Mouse (Mus musculus): ENCODE results near the gene Dtx3. TPM values are rescaled to one million over a fixed set of nuclear protein-coding genes. Genes with fewer than 3 reads are reported as not detected.

The Dtx3 gene
- polyA plus RNA-seq, 1 experiment from 2014 or later: 138 TPM

DNA sequence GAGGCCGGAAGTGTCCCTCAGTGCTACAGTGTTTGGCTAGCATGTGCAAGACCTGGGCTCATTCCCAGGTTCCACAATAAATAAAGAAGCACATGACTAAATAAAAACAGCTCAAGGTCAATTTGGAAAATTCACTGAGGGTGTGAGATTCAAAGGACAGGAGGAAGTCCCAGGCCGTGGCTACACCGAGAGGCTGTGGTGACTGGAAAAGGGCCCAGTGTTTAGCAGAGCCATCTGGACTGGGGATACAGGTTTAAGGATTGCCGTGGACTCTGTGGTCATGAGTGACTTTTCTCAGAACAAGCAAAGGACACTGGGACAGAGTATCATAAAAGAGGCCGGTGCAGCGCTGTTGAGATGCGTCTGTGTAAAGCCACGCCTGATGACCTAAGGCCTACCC is 17.7 kb upstream of the Dtx3 start:
- no peak for DNase-seq (ENCODE audit: low spot score)
- Histone ChIP-seq H3K9me3 (ENCODE audit: control insufficient read depth, low read length) (no peaks in the 10 kb centered on the region), H3K27ac (replicated peaks; ENCODE audit: low read depth, low read length) (no peak overlapping the region), H3K36me3 (ENCODE audit: control insufficient read depth, insufficient read depth, low read length) (no peaks in the 10 kb centered on the region; the same call in 1 of the 2 replicates), H3K9ac (ENCODE audit: low read length) (no peak overlapping the region), H3K4me1 (ENCODE audit: control insufficient read depth, insufficient read depth, low read length) (no peaks in the 10 kb centered on the region), H3K4me3 (ENCODE audit: low read depth, low read length) (no peak overlapping the region), H3K27me3 (ENCODE audit: control insufficient read depth, insufficient read depth, low read length) (no peaks in the 10 kb centered on the region), H3K4me2 (ENCODE audit: low read depth, severe bottlenecking) (no peak overlapping the region)
- ATAC-seq (ENCODE audit: insufficient number of reproducible peaks, low FRiP score, low TSS enrichment, low read depth): no peak
- WGBS: 88% methylated on average over 8 of the region's 8 CpGs

DNA sequence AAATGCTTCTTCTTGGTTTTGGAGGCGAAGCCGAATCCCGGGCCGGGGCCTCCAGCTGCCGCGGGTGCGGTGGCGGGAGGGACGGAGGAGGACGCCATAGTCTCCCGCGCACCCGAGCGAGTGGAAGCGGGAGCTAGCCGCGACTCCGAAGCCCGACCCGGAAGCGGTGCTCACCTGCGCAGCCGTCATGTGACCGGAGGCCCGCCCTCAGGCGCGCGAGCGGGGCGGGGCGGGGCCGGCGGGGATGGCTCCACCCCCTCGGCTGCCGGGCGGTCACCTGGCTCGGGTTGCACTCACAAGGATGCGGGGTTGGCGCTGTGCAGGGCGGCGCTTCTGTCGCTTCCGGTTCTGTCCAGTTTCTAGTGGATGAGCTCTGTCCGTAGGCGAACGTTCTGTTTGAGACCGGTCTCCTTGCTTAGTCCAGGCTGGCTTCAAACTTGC is 15.9 kb upstream of the Dtx3 start, which contains the start of gene Pip4k2c:
TSS of gene Pip4k2c (minus strand) at position 172 of the 441 bp plus-strand sequence.
- peaks cover 2% of the 10 kb centered on the region; the same call in 1 of the 2 replicates for H3K36me3 ChIP-seq (ENCODE audit: control insufficient read depth, insufficient read depth, low read length)
- no peak within 1 kb of the TSS for H3K27ac ChIP-seq (replicated peaks; ENCODE audit: low read depth, low read length)
- H3K27me3 ChIP-seq (ENCODE audit: control insufficient read depth, insufficient read depth, low read length): no peaks in the 10 kb centered on the region
- H3K4me1 ChIP-seq (ENCODE audit: control insufficient read depth, insufficient read depth, low read length): no peaks in the 10 kb centered on the region
- WGBS: 0% methylated on average over 47 of the region's 47 CpGs
- no peaks in the 10 kb centered on the region for H3K9me3 ChIP-seq (ENCODE audit: control insufficient read depth, low read length)
- ATAC-seq (ENCODE audit: insufficient number of reproducible peaks, low FRiP score, low TSS enrichment, low read depth) (peak; percentile 99), DNase-seq (ENCODE audit: low spot score) (peak; percentile 93)
- H3K4me3 ChIP-seq (ENCODE audit: low read depth, low read length): peak within 1 kb of the TSS; percentile 94
- peak within 1 kb of the TSS; percentile 93 for H3K4me2 ChIP-seq (ENCODE audit: low read depth, severe bottlenecking)
- peak within 1 kb of the TSS; percentile 81 for H3K9ac ChIP-seq (ENCODE audit: low read length)

DNA sequence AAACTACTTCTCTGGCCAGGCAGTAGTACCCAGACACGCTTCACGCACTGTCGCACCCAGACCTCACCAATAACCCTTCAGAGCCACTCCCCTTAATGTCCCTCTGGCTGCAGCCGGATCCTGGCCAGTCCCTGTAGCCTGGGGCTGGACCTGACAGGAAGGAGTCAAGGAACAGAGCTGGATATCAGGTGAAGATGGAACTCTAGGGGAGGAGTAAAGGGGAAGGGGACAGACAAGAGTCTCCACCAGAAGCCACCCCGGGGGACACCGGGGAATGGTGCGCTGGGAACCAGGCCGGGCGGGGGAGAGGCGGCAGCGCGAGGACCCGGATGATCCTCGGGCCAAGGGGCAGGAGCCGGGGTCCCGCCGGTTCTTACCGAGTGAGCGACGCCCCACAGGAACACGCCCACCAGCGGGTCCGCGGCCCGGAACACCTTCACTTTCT is 15.5 kb upstream of the Dtx3 start:
- DNase-seq (ENCODE audit: low spot score) (no peak), ATAC-seq (ENCODE audit: insufficient number of reproducible peaks, low FRiP score, low TSS enrichment, low read depth) (peak; percentile 60)
- Histone ChIP-seq H3K9me3 (ENCODE audit: control insufficient read depth, low read length) (no peaks in the 10 kb centered on the region), H3K36me3 (ENCODE audit: control insufficient read depth, insufficient read depth, low read length) (peaks cover 2% of the 10 kb centered on the region; the same call in 1 of the 2 replicates), H3K4me2 (ENCODE audit: low read depth, severe bottlenecking) (peak overlapping the region; percentile 93), H3K27ac (replicated peaks; ENCODE audit: low read depth, low read length) (no peak overlapping the region), H3K4me1 (ENCODE audit: control insufficient read depth, insufficient read depth, low read length) (no peaks in the 10 kb centered on the region), H3K9ac (ENCODE audit: low read length) (peak overlapping the region; percentile 81), H3K27me3 (ENCODE audit: control insufficient read depth, insufficient read depth, low read length) (no peaks in the 10 kb centered on the region), H3K4me3 (ENCODE audit: low read depth, low read length) (peak overlapping the region; percentile 94)
- 0% methylated on average over 25 of the region's 25 CpGs for WGBS

DNA sequence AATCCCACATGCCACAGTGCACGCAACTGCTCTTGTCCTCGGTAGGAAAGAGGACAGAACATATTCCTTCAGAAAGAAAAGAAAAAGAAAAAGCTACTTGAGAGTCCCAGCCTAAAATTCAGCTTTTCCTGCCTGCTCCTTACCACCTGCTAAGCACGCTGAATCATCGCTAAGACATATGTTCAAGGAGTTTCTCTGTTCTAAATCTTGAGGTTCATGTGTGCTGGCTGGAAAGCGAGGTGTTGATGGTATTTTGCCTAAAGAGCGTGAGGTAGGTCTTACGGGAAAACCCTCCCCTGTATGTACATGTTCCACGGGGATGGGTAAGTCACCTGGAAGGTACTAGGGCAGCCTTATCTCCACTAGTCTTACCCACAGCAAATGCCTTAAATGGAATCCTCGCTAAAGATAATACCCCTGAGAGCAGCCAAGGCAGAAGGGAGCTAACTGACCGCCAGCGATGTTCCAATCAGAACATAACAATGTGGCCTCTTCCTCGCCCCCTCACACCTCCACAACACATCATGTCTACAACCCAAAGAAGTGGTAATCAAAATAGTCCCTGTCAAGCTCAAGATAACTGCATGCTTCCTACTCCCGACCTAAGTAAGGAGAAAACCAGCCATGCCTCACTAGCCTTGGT is 14.5 kb upstream of the Dtx3 start:
- H3K27me3 ChIP-seq (ENCODE audit: control insufficient read depth, insufficient read depth, low read length): no peaks in the 10 kb centered on the region
- ATAC-seq (ENCODE audit: insufficient number of reproducible peaks, low FRiP score, low TSS enrichment, low read depth) (no peak), DNase-seq (ENCODE audit: low spot score) (no peak)
- WGBS: 88% methylated on average over 13 of the region's 13 CpGs
- peak overlapping the region; percentile 93; the same call in 1 of the 2 replicates for H3K4me2 ChIP-seq (ENCODE audit: low read depth, severe bottlenecking)
- no peak overlapping the region for H3K9ac ChIP-seq (ENCODE audit: low read length)
- no peaks in the 10 kb centered on the region for H3K4me1 ChIP-seq (ENCODE audit: control insufficient read depth, insufficient read depth, low read length)
- no peak overlapping the region for H3K27ac ChIP-seq (replicated peaks; ENCODE audit: low read depth, low read length)
- no peaks in the 10 kb centered on the region for H3K9me3 ChIP-seq (ENCODE audit: control insufficient read depth, low read length)
- peak overlapping the region; percentile 94 for H3K4me3 ChIP-seq (ENCODE audit: low read depth, low read length)
- H3K36me3 ChIP-seq (ENCODE audit: control insufficient read depth, insufficient read depth, low read length): peaks cover 2% of the 10 kb centered on the region; the same call in 1 of the 2 replicates

DNA sequence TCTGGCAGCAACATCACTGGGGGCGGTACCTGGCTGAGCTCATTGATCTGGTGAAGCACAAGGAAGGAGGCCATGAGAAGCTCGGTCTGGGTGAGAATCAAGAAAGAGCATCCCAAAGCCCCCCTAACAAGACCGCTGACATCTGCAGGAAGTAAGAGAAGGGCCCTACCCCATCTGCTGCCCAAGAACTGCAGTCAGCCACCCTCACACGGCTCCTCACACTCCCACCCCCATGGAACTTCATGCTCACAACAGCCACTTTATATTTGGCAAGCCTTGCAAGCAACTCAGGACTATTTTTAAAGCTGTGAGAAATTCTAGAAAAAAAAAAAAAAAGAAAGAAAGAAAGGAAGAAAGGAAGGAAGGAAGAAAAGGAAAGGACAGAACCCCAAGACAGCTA is 13.4 kb upstream of the Dtx3 start:
- no peak overlapping the region for H3K9ac ChIP-seq (ENCODE audit: low read length)
- WGBS: 79% methylated on average over 4 of the region's 4 CpGs
- H3K4me2 ChIP-seq (ENCODE audit: low read depth, severe bottlenecking): no peak overlapping the region
- no peaks in the 10 kb centered on the region for H3K27me3 ChIP-seq (ENCODE audit: control insufficient read depth, insufficient read depth, low read length)
- DNase-seq (ENCODE audit: low spot score): no peak
- H3K36me3 ChIP-seq (ENCODE audit: control insufficient read depth, insufficient read depth, low read length): peaks cover 3% of the 10 kb centered on the region; the same call in 1 of the 2 replicates
- H3K4me3 ChIP-seq (ENCODE audit: low read depth, low read length): no peak overlapping the region
- no peak overlapping the region for H3K27ac ChIP-seq (replicated peaks; ENCODE audit: low read depth, low read length)
- no peaks in the 10 kb centered on the region for H3K9me3 ChIP-seq (ENCODE audit: control insufficient read depth, low read length)
- no peak for ATAC-seq (ENCODE audit: insufficient number of reproducible peaks, low FRiP score, low TSS enrichment, low read depth)
- H3K4me1 ChIP-seq (ENCODE audit: control insufficient read depth, insufficient read depth, low read length): no peaks in the 10 kb centered on the region

DNA sequence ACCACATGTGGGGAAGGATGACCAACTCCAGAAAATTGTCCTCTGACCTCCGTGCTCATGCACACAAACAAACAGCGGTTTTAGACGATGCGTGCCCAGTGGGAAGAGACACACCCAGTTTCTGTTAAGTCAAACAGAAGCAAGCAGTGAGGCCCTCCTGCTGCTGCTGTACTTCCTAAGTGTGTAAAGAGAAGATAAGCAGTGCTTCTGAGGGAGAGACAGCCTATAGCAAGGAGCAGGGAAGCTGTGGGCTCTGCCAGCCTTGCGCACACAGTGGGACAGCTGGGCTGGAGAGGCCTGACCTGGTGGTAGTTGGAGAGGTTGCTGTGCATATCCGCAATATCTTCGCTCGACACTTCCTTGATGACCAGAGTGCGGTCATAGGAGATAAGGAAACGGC is 9.8 kb upstream of the Dtx3 start:
- Histone ChIP-seq H3K36me3 (ENCODE audit: control insufficient read depth, insufficient read depth, low read length) (peaks cover 13% of the 10 kb centered on the region), H3K4me1 (ENCODE audit: control insufficient read depth, insufficient read depth, low read length) (no peaks in the 10 kb centered on the region)

DNA sequence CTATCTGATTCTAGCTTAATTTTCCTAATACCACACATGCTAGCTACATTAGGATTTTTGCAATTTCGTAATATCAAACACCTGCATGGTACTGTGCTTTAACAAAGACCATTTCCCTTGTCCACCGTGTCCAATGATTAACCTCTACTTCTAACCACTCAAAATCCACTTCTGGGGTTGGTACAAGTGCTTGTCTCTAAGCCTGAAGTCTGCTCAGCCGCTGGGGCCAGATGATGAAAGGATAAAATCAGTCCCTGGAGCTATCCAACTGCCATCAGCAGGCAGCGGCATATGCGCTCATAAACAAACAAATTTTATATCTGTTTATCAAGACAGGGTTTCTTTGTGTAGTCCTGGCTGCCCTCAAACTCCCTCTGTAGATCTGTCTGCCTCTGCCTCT is 9.1 kb upstream of the Dtx3 start:
- ATAC-seq (ENCODE audit: insufficient number of reproducible peaks, low FRiP score, low TSS enrichment, low read depth) (no peak), DNase-seq (ENCODE audit: low spot score) (no peak)
- Histone ChIP-seq H3K27me3 (ENCODE audit: control insufficient read depth, insufficient read depth, low read length) (no peaks in the 10 kb centered on the region), H3K36me3 (ENCODE audit: control insufficient read depth, insufficient read depth, low read length) (peaks cover 16% of the 10 kb centered on the region), H3K27ac (replicated peaks; ENCODE audit: low read depth, low read length) (no peak overlapping the region), H3K4me2 (ENCODE audit: low read depth, severe bottlenecking) (no peak overlapping the region), H3K9ac (ENCODE audit: low read length) (no peak overlapping the region), H3K4me1 (ENCODE audit: control insufficient read depth, insufficient read depth, low read length) (no peaks in the 10 kb centered on the region), H3K4me3 (ENCODE audit: low read depth, low read length) (no peak overlapping the region), H3K9me3 (ENCODE audit: control insufficient read depth, low read length) (no peaks in the 10 kb centered on the region)
- 92% methylated on average over 5 of the region's 5 CpGs for WGBS

More for the DNA sequence above, 9.8 kb upstream of the Dtx3 start:
- Histone ChIP-seq H3K4me3 (ENCODE audit: low read depth, low read length) (no peak overlapping the region), H3K9ac (ENCODE audit: low read length) (no peak overlapping the region), H3K4me2 (ENCODE audit: low read depth, severe bottlenecking) (no peak overlapping the region), H3K27me3 (ENCODE audit: control insufficient read depth, insufficient read depth, low read length) (no peaks in the 10 kb centered on the region), H3K27ac (replicated peaks; ENCODE audit: low read depth, low read length) (no peak overlapping the region), H3K9me3 (ENCODE audit: control insufficient read depth, low read length) (no peaks in the 10 kb centered on the region)
- no peak for ATAC-seq (ENCODE audit: insufficient number of reproducible peaks, low FRiP score, low TSS enrichment, low read depth)
- DNase-seq (ENCODE audit: low spot score): no peak
- WGBS: 94% methylated on average over 10 of the region's 10 CpGs

DNA sequence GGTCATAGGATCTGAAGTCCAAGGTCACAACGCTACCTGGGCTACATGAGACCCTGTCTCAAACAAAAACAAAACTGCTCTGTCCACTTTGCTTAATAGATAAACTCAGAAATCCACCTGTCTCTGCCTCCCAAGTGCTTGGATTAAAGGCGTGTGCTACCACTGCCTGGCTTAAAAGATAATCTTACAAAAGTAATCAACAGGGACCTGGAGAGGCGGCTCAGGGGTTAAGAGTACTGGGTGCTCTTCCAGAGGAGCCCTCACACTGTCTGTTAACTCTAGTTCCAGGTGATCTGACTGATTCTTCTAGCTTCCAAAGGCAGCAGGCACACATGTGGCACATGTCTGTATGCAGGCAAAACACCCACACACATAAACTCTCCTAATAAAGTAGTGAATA is 7.6 kb upstream of the Dtx3 start:
- H3K4me2 ChIP-seq (ENCODE audit: low read depth, severe bottlenecking): no peak overlapping the region
- DNase-seq (ENCODE audit: low spot score): no peak
- H3K27me3 ChIP-seq (ENCODE audit: control insufficient read depth, insufficient read depth, low read length): no peaks in the 10 kb centered on the region
- peaks cover 23% of the 10 kb centered on the region for H3K36me3 ChIP-seq (ENCODE audit: control insufficient read depth, insufficient read depth, low read length)
- H3K9me3 ChIP-seq (ENCODE audit: control insufficient read depth, low read length): no peaks in the 10 kb centered on the region
- H3K9ac ChIP-seq (ENCODE audit: low read length): no peak overlapping the region
- ATAC-seq (ENCODE audit: insufficient number of reproducible peaks, low FRiP score, low TSS enrichment, low read depth): no peak
- H3K4me3 ChIP-seq (ENCODE audit: low read depth, low read length): no peak overlapping the region
- no peaks in the 10 kb centered on the region for H3K4me1 ChIP-seq (ENCODE audit: control insufficient read depth, insufficient read depth, low read length)
- no peak overlapping the region for H3K27ac ChIP-seq (replicated peaks; ENCODE audit: low read depth, low read length)
- 86% methylated on average over 3 of the region's 3 CpGs for WGBS

All from limb, embryonic 11.5 days (tissue).